Mouse (Mus musculus) liver, adult 2 months (tissue): ENCODE data around the gene Cd248. TPM values are rescaled to one million over a fixed set of nuclear protein-coding genes. Genes with fewer than 3 reads are reported as not detected.

ENCODE experiments used
- DNase-seq: peaks from one replicate; pipeline ENCODE4 v3.0.0-alpha.2; 2011; ENCODE audit warnings: low read depth, low spot score; ENCODE audit errors: extremely low read depth
- H3K27ac ChIP-seq: fragments of 200-500 bp; replicated peaks from 2 replicates; pipeline ENCODE4 v1.5.1; 2012; ENCODE audit warnings: low read depth, mild to moderate bottlenecking, control low read depth, inconsistent platforms, low read length; ENCODE audit not compliant: insufficient read depth
- H3K27me3 ChIP-seq: fragments of 200-500 bp; 2 replicates; pipeline ENCODE4 v1.6.1; 2012; ENCODE audit warnings: mild to moderate bottlenecking, moderate library complexity, low read length, inconsistent platforms; ENCODE audit not compliant: control insufficient read depth, insufficient read depth
- H3K36me3 ChIP-seq: fragments of 200-500 bp; 2 replicates; pipeline ENCODE4 v1.6.1; 2012; ENCODE audit warnings: low read length, inconsistent platforms; ENCODE audit not compliant: control insufficient read depth, insufficient read depth
- H3K4me1 ChIP-seq: fragments of 200-500 bp; 2 replicates; pipeline ENCODE4 v1.6.1; 2011; ENCODE audit warnings: low read length; ENCODE audit not compliant: control insufficient read depth, insufficient read depth
- H3K4me3 ChIP-seq: fragments of 200-500 bp; 2 replicates; pipeline ENCODE4 v1.5.1; 2011; ENCODE audit warnings: low read depth, mild to moderate bottlenecking, control low read depth, low read length, moderate library complexity; ENCODE audit not compliant: insufficient read depth
- H3K79me2 ChIP-seq: fragments of 200-500 bp; 2 replicates; pipeline ENCODE4 v1.6.1; 2012; ENCODE audit warnings: inconsistent platforms, mild to moderate bottlenecking, low read length, moderate library complexity; ENCODE audit not compliant: control insufficient read depth, insufficient read depth
- H3K9ac ChIP-seq: fragments of 200-500 bp; 2 replicates; pipeline ENCODE4 v1.6.1; 2012; ENCODE audit warnings: low read depth, mild to moderate bottlenecking, control low read depth, inconsistent platforms, low read length
- CTCF ChIP-seq: fragments of 200-500 bp; IDR thresholded peaks from 2 replicates; pipeline ENCODE4 v1.5.1; 2011; ENCODE audit warnings: low read depth, low read length, control low read depth
- POLR2A ChIP-seq: fragments of 200-500 bp; IDR thresholded peaks from 2 replicates; pipeline ENCODE4 v1.6.1; 2011; ENCODE audit warnings: low read length, control low read depth; ENCODE audit not compliant: insufficient read depth; ENCODE audit errors: extremely low read depth
- WGBS: fragments of 180-500 bp; shearing (Covaris S2); methylation state at CpG from one replicate; pipeline ENCODE4 v1.1.7; 2018; 5-methylcytosine and 5-hydroxymethylcytosine counted together
- polyA plus RNA-seq: library from polyadenylated mRNA; depleted of rRNA; stranded (reverse); fragments of >200 nt; gene quantifications from 2 replicates; pipeline ENCODE4 v1.2.3, GENCODE M21; 2012
- total RNA-seq: library from RNA; depleted of rRNA; stranded (reverse); fragments of >200 nt; gene quantifications from 2 replicates; pipeline ENCODE4 v1.2.3, GENCODE M21; 2014

Cd248 gene
- total and polyA plus RNA-seq, 2 experiments: 0.18 to 0.98 TPM

- Histone ChIP-seq H3K27me3 (no peaks in the 10 kb centered on the region), H3K27ac (peak within 1 kb of the TSS; percentile 69), H3K4me3 (peak within 1 kb of the TSS; percentile 89), H3K4me1 (peaks cover 13% of the 10 kb centered on the region), H3K36me3 (no peaks in the 10 kb centered on the region), H3K9ac (peak within 1 kb of the TSS; percentile 93), H3K79me2 (peaks cover 9% of the 10 kb centered on the region; the same call in 1 of the 2 replicates)
- TF ChIP-seq POLR2A (0 out of 2 replicates have a peak, but pooled peaks have one; percentile 42), CTCF (no peak)
- 2% methylated on average over 40 of the region's 40 CpGs for WGBS
- DNase-seq: peak; percentile 85
Observed at GRCm38 (mm10) chr19:5040862-5041523, 26.9 kb upstream of the Cd248 start, which contains the start of gene Brms1. Gene Brms1, plus strand, starts transcription at chr19:5041354.

- Histone ChIP-seq H3K27ac (peak overlapping the region; percentile 32), H3K27me3 (no peaks in the 10 kb centered on the region), H3K36me3 (no peaks in the 10 kb centered on the region; the same call in 1 of the 2 replicates), H3K4me1 (peaks cover 13% of the 10 kb centered on the region), H3K79me2 (peaks cover 9% of the 10 kb centered on the region; the same call in 1 of the 2 replicates), H3K9ac (peak overlapping the region; percentile 93), H3K4me3 (peak overlapping the region; percentile 89)
- TF ChIP-seq POLR2A (no peak), CTCF (no peak)
- 2% methylated on average over 16 of the region's 16 CpGs for WGBS
- DNase-seq: no peak
Observed at GRCm38 (mm10) chr19:5041588-5041987, 26.3 kb upstream of the Cd248 start.

GRCm38 (mm10) chr19:5045531-5045930 is 22.3 kb upstream of the Cd248 start:
- DNase-seq: no peak
- Histone ChIP-seq H3K36me3 (peaks cover 2% of the 10 kb centered on the region; the same call in 1 of the 2 replicates), H3K9ac (no peak overlapping the region), H3K79me2 (no peaks in the 10 kb centered on the region), H3K4me3 (no peak overlapping the region), H3K27me3 (no peaks in the 10 kb centered on the region), H3K4me1 (peaks cover 4% of the 10 kb centered on the region; the same call in 1 of the 2 replicates), H3K27ac (no peak overlapping the region)
- 67% methylated on average over 4 of the region's 4 CpGs for WGBS
- TF ChIP-seq POLR2A (no peak), CTCF (no peak)

- no peak overlapping the region for H3K9ac ChIP-seq
- no peaks in the 10 kb centered on the region for H3K27me3 ChIP-seq
- H3K36me3 ChIP-seq: peaks cover 2% of the 10 kb centered on the region; the same call in 1 of the 2 replicates
- 86% methylated on average over 14 of the region's 14 CpGs for WGBS
- TF ChIP-seq CTCF (no peak), POLR2A (no peak)
- no peaks in the 10 kb centered on the region for H3K79me2 ChIP-seq
- H3K4me3 ChIP-seq: no peak overlapping the region
- no peaks in the 10 kb centered on the region for H3K4me1 ChIP-seq
- no peak overlapping the region for H3K27ac ChIP-seq
- DNase-seq: no peak
Observed at GRCm38 (mm10) chr19:5048138-5049056, 19.5 kb upstream of the Cd248 start.

- Histone ChIP-seq H3K4me3 (no peak overlapping the region), H3K4me1 (no peaks in the 10 kb centered on the region), H3K27me3 (no peaks in the 10 kb centered on the region), H3K9ac (no peak overlapping the region), H3K27ac (no peak overlapping the region), H3K36me3 (peaks cover 2% of the 10 kb centered on the region; the same call in 1 of the 2 replicates), H3K79me2 (no peaks in the 10 kb centered on the region)
- TF ChIP-seq POLR2A: no peak
- TF ChIP-seq CTCF: no peak
- WGBS: 92% methylated on average over 6 of the region's 6 CpGs
- no peak for DNase-seq
Observed at GRCm38 (mm10) chr19:5049325-5049724, 18.6 kb upstream of the Cd248 start.
